Mouse (Mus musculus) urinary bladder, postnatal 25 days (tissue): Measurements from ENCODE around the gene Mier2.

Source experiments
- DNase-seq: peaks from one replicate; pipeline ENCODE4 v3.0.0; 2022; ENCODE audit warnings: low spot score

The Mier2 gene

DNA sequence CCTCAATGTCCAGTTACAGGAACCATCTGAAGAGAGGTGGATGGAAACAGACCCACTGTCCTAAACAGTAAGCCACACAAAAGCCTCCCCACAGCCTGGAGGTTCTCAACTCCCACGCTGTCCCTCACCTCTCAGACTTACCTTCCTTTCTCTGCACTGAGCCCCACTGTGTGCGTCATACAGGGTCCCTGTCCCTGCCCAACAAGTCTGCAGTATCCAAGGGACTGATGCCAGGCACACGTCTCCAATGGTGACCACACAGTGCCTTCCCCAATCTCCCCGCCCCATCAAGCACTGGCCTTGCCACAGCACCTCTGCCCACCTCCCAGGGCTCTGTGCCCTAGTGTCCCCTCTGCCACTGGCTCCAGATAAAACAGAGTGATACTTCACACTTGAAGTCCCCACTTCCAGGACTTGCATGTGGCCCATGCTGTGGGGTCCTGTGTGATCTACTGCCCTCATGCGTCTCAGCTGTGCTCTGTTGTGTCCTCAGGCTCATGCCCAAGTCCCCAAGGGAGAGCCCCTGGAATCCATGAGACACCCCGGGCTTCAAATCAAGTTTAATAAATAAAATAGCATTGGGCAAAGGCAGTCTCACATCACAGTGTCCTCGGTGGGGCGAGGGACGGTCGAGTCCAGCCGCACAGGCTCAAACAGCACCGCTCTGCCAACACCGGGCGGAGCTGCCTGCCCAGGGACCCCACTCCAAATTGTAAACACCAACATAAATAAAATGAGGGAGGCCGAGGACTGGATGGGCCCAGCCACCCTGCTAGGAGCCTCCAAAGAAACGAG lies 15.1 kb downstream of the Mier2 start:
- DNase-seq = no peak

DNA sequence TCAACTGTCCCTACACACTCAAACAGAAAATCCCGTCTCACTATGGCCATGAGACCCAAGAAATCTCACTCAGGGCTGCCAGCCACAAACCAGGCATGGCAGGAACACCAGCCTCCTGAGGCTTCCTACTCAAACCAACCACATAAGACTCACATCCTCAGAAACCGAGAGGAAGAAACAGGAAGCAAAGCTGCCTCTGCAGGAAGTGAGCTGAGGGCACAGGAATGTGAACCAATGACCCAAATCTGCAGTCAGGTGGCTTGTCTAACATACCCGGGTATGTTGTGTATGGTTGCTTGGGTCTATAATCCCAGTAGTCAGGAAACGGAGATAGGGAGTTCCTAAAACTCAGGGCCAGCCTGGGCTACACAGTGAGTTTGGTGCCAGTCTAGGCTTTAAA lies 16.1 kb downstream of the Mier2 start:
- DNase-seq = no peak

DNA sequence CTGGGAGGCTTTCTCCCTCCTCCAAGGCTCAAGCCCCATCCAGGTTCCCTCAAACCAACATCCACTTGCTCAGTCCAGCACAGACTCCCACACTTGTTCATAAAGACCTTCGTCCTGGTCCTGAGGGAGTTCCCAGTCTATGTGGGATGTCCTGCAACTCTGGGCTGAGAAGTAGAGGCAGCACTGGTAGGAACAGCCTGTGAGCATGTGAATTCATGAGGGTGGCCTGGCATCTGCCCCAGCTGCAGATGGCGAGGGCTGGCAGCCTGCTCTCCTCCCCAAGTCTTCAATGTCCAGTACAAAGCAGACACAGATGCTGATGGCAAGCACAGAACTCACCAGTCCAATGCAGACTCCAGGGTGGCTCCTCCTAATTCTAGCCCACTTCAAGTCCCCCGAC lies 16.7 kb downstream of the Mier2 start:
- no peak for DNase-seq

GRCm38 (mm10) chr10:79537781-79538180 lies 17.2 kb downstream of the Mier2 start:
- DNase-seq = no peak

GRCm38 (mm10) chr10:79537271-79537670 lies 17.7 kb downstream of the Mier2 start:
- no peak for DNase-seq

DNA sequence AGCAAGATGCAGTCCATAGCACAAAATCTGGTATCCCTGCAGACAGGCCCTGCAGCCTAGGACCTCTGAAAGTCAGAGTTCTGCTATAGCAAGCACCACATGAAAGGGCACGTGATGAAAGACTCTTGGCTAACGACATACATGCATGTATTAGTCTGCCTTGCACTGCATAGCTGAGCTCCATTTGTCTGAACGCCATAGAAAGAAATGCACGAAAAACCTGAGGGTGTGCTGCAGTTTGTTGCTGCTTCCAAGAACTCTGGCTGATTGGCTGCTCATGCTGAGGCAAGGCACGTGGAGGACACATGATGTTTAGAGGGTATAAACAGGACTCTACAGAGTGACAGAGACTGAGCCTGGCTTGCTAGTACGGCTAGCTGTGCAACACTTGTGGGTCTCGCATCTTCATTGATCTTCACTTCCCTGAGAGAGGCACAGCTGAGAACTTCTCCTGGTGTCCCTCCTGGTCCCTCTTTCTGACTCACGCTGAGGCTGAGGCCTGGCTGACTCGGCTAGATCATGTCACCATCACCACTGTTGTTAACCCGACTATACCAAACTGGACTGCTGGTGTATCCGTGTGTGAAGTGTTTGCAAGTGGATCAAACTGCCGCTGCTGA lies 18.4 kb downstream of the Mier2 start:
- no peak for DNase-seq

DNA sequence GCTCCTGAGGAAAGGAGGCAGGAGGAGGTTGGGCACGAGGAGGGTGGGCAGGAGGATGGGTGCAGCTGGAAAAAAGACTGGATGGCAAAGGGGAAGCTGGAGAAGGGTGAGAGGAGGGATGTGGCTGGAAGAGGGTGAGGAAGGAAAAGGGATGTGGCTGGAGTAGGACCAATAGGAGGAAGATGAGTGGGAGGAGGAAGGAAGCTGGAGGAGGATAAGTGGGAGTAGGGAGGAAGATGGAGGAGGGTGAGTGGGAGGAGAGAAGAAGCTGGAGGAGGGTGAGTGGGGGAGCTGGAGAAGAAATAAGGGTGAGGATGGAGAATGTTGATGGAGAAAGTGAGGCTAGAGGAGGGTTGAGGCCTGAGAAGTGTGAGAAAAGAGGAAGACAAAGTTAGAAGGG lies 19.6 kb downstream of the Mier2 start:
- no peak for DNase-seq

GRCm38 (mm10) chr10:79534426-79534825 lies 20.6 kb downstream of the Mier2 start:
- DNase-seq = no peak

GRCm38 (mm10) chr10:79533126-79533911 lies 21.7 kb downstream of the Mier2 start, which contains the start of gene Plpp2:
Gene Plpp2 (minus strand): TSS chr10:79533796.
- DNase-seq = peak; percentile 81

DNA sequence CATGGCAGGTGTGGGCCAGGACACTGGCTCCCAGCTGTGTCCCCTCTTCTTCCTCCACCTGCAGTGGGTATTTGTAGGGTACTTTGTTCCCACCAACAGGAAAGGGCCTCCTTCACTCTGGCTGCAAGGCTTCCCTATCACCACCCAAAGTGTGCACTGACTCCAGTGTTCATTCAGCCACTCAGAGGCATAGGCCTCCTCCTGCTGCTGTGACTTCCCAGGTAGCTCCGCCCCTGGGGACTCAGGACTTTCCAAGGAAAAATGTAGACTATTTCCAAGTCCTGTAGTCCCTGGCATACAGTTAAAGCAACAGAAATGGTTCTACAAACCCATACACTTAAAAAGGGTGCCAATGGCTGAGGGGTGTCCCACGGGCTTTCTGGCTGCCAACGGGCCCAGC lies 22.3 kb downstream of the Mier2 start:
- peak; percentile 12 for DNase-seq

GRCm38 (mm10) chr10:79531593-79531992 lies 23.4 kb downstream of the Mier2 start:
- peak; percentile 2 for DNase-seq

GRCm38 (mm10) chr10:79530721-79531120 lies 24.3 kb downstream of the Mier2 start:
- DNase-seq = peak; percentile 1

DNA sequence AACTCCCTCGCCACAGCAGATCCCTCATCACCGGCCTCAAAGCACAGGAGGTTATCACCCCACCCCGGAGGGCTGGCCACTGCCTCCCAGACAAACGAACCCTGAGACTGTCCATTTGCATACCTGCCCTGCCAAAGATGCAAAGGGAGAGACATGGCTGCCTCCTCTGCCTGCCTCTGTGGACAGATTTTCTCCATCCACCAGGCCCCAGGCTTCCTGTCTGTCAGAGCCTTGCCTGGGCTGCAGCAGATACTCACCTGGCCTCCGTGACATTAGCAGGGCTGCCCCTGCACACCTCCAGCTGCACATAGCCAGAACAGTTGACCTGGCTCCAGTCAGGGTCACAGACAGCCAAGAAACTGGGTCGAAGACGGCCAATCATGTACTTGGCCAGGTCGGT lies 24.8 kb downstream of the Mier2 start:
- peak; percentile 2 for DNase-seq

DNA sequence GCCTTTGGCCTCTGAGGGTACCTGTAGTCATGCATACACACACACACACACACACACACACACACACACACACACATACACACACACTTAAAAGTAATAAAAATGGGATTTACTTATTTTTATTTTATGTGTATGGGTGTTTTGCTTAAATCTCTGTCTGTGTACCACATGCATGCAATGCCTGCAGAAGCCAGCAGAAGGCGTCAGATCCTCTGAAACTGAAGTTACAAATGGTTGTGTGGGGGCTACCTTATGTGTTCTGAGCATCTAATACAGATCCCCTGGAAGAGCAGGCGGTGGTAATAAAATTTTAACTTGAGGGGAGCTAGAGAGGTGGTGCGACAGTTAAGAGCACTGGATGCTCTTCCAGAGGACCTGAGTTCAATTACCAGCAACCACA lies 26.9 kb downstream of the Mier2 start:
- peak; percentile 1 for DNase-seq

DNA sequence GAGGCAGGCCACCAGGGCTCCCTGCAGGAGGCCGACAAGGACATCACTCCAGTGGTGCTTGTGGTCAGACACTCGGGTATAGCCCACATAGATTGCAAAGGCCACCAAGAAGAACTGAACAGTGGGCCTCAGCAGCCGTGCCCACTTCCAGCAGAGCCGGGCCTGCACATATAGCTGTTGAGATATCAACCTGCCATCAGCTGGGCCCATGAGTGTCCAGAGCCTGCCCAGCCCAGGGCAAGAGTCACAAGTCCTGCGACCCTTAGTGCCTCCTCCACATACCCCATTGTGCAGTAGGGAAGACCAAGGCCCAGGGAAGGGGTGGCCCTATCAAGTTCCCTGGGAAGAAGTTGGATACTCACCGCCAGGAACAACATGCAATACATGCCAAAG lies 27.6 kb downstream of the Mier2 start:
- DNase-seq = no peak

- DNase-seq = peak; percentile 2
Observed at GRCm38 (mm10) chr10:79526661-79527452, 28.1 kb downstream of the Mier2 start.

- peak; percentile 1 for DNase-seq
Observed at GRCm38 (mm10) chr10:79525456-79526325, 29.3 kb downstream of the Mier2 start.

DNA sequence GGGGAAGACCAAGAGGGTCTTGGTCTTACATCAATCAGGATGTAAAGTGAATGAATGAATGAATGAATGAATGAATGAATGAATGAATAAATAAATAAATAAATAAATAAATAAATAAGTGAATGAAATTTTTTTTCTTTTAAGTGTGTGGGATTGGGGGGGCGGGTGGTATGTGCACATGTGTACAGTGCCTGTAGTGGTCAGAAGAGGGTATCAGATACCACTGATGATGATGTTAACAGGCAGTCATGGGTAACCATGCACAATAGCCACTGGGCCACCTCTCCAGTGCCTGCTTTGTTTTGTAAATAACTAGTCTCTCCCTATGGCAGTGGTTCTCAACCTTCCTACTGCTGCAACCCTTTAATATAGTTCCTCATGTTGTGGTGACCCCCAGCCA lies 30.6 kb downstream of the Mier2 start:
- DNase-seq = no peak

GRCm38 (mm10) chr10:79506709-79507108 lies 48.3 kb downstream of the Mier2 start:
- no peak for DNase-seq

DNA sequence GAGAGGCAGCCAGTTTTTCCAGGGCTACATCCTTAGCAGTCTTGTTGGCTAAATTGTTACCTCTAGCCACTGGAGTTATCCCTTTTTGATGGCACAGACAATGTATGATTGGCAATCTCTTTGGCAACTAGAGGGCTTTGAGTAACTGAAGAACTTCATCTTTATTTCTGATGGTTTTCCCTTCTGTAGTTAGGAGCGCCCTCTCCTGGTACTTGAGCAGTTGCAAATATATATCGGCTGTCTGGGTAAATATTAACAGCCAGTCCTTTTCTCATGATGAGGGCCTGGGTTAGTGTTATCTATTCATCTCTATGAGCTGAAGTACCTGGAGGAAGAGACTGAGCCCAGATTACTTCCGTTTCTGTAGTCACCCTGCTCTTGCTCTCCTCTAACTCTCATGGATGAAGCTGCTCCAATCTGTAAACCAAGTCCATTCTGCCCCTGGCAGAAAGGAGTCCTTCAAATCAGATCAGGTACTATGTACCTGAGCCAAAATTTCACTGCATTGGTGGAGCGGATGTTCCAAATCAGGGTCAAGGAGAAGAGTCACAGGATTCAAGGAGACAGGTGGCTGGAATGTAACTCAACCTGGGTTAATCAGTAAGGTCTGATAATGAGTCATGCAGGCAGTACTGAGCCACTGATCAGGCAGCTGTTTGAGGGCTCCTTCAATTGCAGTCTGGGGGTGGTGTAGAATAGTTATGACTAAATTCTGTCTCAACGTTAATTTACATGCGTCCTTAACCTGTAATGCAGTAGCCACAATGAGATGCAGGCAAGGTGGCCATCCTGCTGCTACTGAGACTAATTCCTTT lies 52.0 kb downstream of the Mier2 start:
- no peak for DNase-seq
